Mouse (Mus musculus) heart, adult 2 months (tissue): ENCODE results near the gene Zfp281.

Experiments used
- CTCF ChIP-seq: fragments of 200-600 bp; IDR thresholded peaks from 2 replicates; pipeline ENCODE4 v1.8.1; 2022; ENCODE audit warnings: antibody characterized with exemption, mild to moderate bottlenecking, moderate library complexity
- EP300 ChIP-seq: fragments of 200-500 bp; IDR thresholded peaks from 2 replicates; pipeline ENCODE4 v1.6.1; 2011; ENCODE audit warnings: low read depth, low read length, control low read depth; ENCODE audit not compliant: insufficient read depth

GRCm38 (mm10) chr1:136624146-136625018, at the start of gene Zfp281:
- TF ChIP-seq EP300: peak; percentile 55; the same call in 1 of the 2 replicates
- TF ChIP-seq CTCF: peak; percentile 12; the same call in 1 of the 2 replicates
